Mouse (Mus musculus) midbrain, embryonic 16.5 days (tissue): ENCODE results near the gene Atp11c. TPM values are rescaled to one million over a fixed set of nuclear protein-coding genes. Genes with fewer than 3 reads are reported as not detected.

ENCODE experiments used
- ATAC-seq: fragments of 200-750 bp; cut with Nextera tagmentation; 2 replicates; pipeline ENCODE4 v1.8.0; 2017; ENCODE audit warnings: moderate TSS enrichment
- H3K27ac ChIP-seq: fragments of 300-500 bp; sonication (generic); 2 replicates; pipeline ENCODE4 v1.5.1; 2014; ENCODE audit warnings: mild to moderate bottlenecking, low read length, mixed read lengths
- H3K27me3 ChIP-seq: fragments of 300-500 bp; sonication (generic); 2 replicates; pipeline ENCODE4 v1.6.1; 2014; ENCODE audit warnings: low read depth, low read length, mixed read lengths; ENCODE audit not compliant: control insufficient read depth, insufficient read depth
- H3K36me3 ChIP-seq: fragments of 300-500 bp; sonication (generic); 2 replicates; pipeline ENCODE4 v1.6.1; 2014; ENCODE audit warnings: mild to moderate bottlenecking, low read length, moderate library complexity, mixed read lengths; ENCODE audit not compliant: control insufficient read depth, insufficient read depth
- H3K4me1 ChIP-seq: fragments of 300-500 bp; sonication (generic); 2 replicates; pipeline ENCODE4 v1.6.1; 2014; ENCODE audit warnings: mild to moderate bottlenecking, low read length, mixed read lengths; ENCODE audit not compliant: control insufficient read depth, insufficient read depth
- H3K4me2 ChIP-seq: fragments of 300-500 bp; sonication (generic); 2 replicates; pipeline ENCODE4 v1.6.1; 2014; ENCODE audit warnings: mild to moderate bottlenecking, low read length, mixed read lengths
- H3K4me3 ChIP-seq: fragments of 300-500 bp; sonication (generic); 2 replicates; pipeline ENCODE4 v1.5.1; 2014; ENCODE audit warnings: low read depth, mild to moderate bottlenecking, low read length, moderate library complexity, mixed read lengths
- H3K9ac ChIP-seq: fragments of 300-500 bp; sonication (generic); 2 replicates; pipeline ENCODE4 v1.6.1; 2014; ENCODE audit warnings: low read depth, low read length, mixed read lengths
- H3K9me3 ChIP-seq: fragments of 300-500 bp; sonication (generic); replicated peaks from 2 replicates; pipeline ENCODE4 v1.6.1; 2014; ENCODE audit warnings: mild to moderate bottlenecking, low read length, mixed read lengths; ENCODE audit not compliant: control insufficient read depth, poor library complexity, severe bottlenecking
- WGBS: fragments of 180-500 bp; shearing (Covaris S2); extraction: QIAGEN DNeasy Blood & Tissue Kit; methylation state at CpG from one replicate; pipeline ENCODE4 v1.1.7; 2014; 5-methylcytosine and 5-hydroxymethylcytosine counted together
- polyA plus RNA-seq: library from polyadenylated mRNA; unstranded; fragments of >200 nt; fragmentation: Nextera tagmentation; extraction: Ambion mirVana; gene quantifications from 2 replicates; pipeline ENCODE4 v1.2.1, GENCODE M21; 2015

Atp11c gene
- 8.9 and 11.4 TPM in 2 replicates for polyA plus RNA-seq

- Histone ChIP-seq H3K4me3 (no peak within 1 kb of the TSS), H3K36me3 (no peaks in the 10 kb centered on the region), H3K27me3 (no peaks in the 10 kb centered on the region), H3K9me3 (no peaks in the 10 kb centered on the region), H3K27ac (no peak within 1 kb of the TSS), H3K9ac (no peak within 1 kb of the TSS), H3K4me1 (no peaks in the 10 kb centered on the region), H3K4me2 (no peak within 1 kb of the TSS)
- ATAC-seq: no peak
- 88% methylated on average over 2 of the region's 2 CpGs for WGBS
Observed at GRCm38 (mm10) chrX:60592598-60592997, at the start of gene Atp11c. Gene Atp11c, minus strand, starts transcription at chrX:60592698.

GRCm38 (mm10) chrX:60609202-60609601 is 16.7 kb upstream of the Atp11c start:
- Histone ChIP-seq H3K9ac (no peak overlapping the region), H3K4me3 (no peak overlapping the region), H3K36me3 (no peaks in the 10 kb centered on the region), H3K27ac (no peak overlapping the region), H3K4me2 (no peak overlapping the region), H3K9me3 (no peaks in the 10 kb centered on the region), H3K4me1 (no peaks in the 10 kb centered on the region), H3K27me3 (no peaks in the 10 kb centered on the region)
- WGBS: 24% methylated on average over 3 of the region's 3 CpGs
- ATAC-seq: no peak

- Histone ChIP-seq H3K9me3 (no peaks in the 10 kb centered on the region), H3K27me3 (no peaks in the 10 kb centered on the region), H3K27ac (no peak overlapping the region), H3K36me3 (no peaks in the 10 kb centered on the region), H3K4me2 (no peak overlapping the region), H3K4me1 (no peaks in the 10 kb centered on the region), H3K9ac (no peak overlapping the region), H3K4me3 (no peak overlapping the region)
- 17% methylated on average over 1 of the region's 1 CpGs for WGBS
- no peak for ATAC-seq
Observed at GRCm38 (mm10) chrX:60570539-60570938, 22.0 kb downstream of the Atp11c start.

- no peak overlapping the region for H3K4me2 ChIP-seq
- no peak for ATAC-seq
Observed at GRCm38 (mm10) chrX:60569047-60569446, 23.5 kb downstream of the Atp11c start.

GRCm38 (mm10) chrX:60555242-60555641 is 37.3 kb downstream of the Atp11c start:
- Histone ChIP-seq H3K4me3 (no peak overlapping the region), H3K27me3 (no peaks in the 10 kb centered on the region), H3K9me3 (no peaks in the 10 kb centered on the region; the same call in 1 of the 2 replicates), H3K9ac (no peak overlapping the region), H3K4me2 (no peak overlapping the region), H3K36me3 (no peaks in the 10 kb centered on the region), H3K4me1 (no peaks in the 10 kb centered on the region), H3K27ac (no peak overlapping the region)
- no peak for ATAC-seq
- 18% methylated on average over 4 of the region's 4 CpGs for WGBS

More at GRCm38 (mm10) chrX:60569047-60569446, 23.5 kb downstream of the Atp11c start:
- H3K27me3 ChIP-seq: no peaks in the 10 kb centered on the region
- no peak overlapping the region for H3K27ac ChIP-seq
- no peaks in the 10 kb centered on the region for H3K4me1 ChIP-seq
- no peaks in the 10 kb centered on the region for H3K9me3 ChIP-seq
- H3K36me3 ChIP-seq: no peaks in the 10 kb centered on the region
- no peak overlapping the region for H3K9ac ChIP-seq
- H3K4me3 ChIP-seq: no peak overlapping the region

- Histone ChIP-seq H3K27me3 (no peaks in the 10 kb centered on the region), H3K4me3 (peak overlapping the region; percentile 59), H3K36me3 (no peaks in the 10 kb centered on the region), H3K4me2 (peak overlapping the region; percentile 49), H3K4me1 (no peaks in the 10 kb centered on the region), H3K9me3 (no peaks in the 10 kb centered on the region; the same call in 1 of the 2 replicates), H3K9ac (peak overlapping the region; percentile 78), H3K27ac (peak overlapping the region; percentile 79)
- 17% methylated on average over 11 of the region's 113 CpGs for WGBS
- peak; percentile 90 for ATAC-seq
Observed at GRCm38 (mm10) chrX:60547444-60548304, 44.8 kb downstream of the Atp11c start.

- Histone ChIP-seq H3K4me2 (peak overlapping the region; percentile 49), H3K9me3 (no peaks in the 10 kb centered on the region; the same call in 1 of the 2 replicates), H3K4me3 (peak overlapping the region; percentile 59), H3K9ac (peak overlapping the region; percentile 78), H3K27ac (peak overlapping the region; percentile 79), H3K36me3 (no peaks in the 10 kb centered on the region), H3K4me1 (no peaks in the 10 kb centered on the region), H3K27me3 (no peaks in the 10 kb centered on the region)
- ATAC-seq: 0 out of 2 replicates have a peak, but pooled peaks have one; percentile 33
- 20% methylated on average over 14 of the region's 16 CpGs for WGBS
Observed at GRCm38 (mm10) chrX:60547098-60547443, 45.4 kb downstream of the Atp11c start.

GRCm38 (mm10) chrX:60545906-60546305 is 46.6 kb downstream of the Atp11c start:
- H3K4me3 ChIP-seq: no peak overlapping the region
- H3K9me3 ChIP-seq: no peaks in the 10 kb centered on the region; the same call in 1 of the 2 replicates
- WGBS: 39% methylated on average over 3 of the region's 3 CpGs
- H3K27me3 ChIP-seq: no peaks in the 10 kb centered on the region
- H3K4me2 ChIP-seq: no peak overlapping the region
- H3K4me1 ChIP-seq: no peaks in the 10 kb centered on the region
- no peaks in the 10 kb centered on the region for H3K36me3 ChIP-seq
- ATAC-seq: no peak
- H3K27ac ChIP-seq: no peak overlapping the region
- H3K9ac ChIP-seq: no peak overlapping the region

GRCm38 (mm10) chrX:60545444-60545843 is 47.1 kb downstream of the Atp11c start:
- Histone ChIP-seq H3K27ac (no peak overlapping the region), H3K36me3 (no peaks in the 10 kb centered on the region), H3K4me3 (no peak overlapping the region), H3K4me1 (no peaks in the 10 kb centered on the region), H3K4me2 (no peak overlapping the region), H3K27me3 (no peaks in the 10 kb centered on the region), H3K9me3 (no peaks in the 10 kb centered on the region; the same call in 1 of the 2 replicates), H3K9ac (no peak overlapping the region)
- ATAC-seq: no peak
- WGBS: 44% methylated on average over 1 of the region's 1 CpGs
